Mouse (Mus musculus) heart, embryonic 12.5 days (tissue): ENCODE measurements around the gene Adh5. TPM values are rescaled to one million over a fixed set of nuclear protein-coding genes. Genes with fewer than 3 reads are reported as not detected.
"Not testable (repeated sequence)": the region's sequence is repeated elsewhere in the genome, so short reads cannot be mapped to it uniquely, and the experiment has no call there.

ENCODE experiments used
- ATAC-seq: fragments of 200-750 bp; cut with Nextera tagmentation; 2 replicates; pipeline ENCODE4 v1.8.0; 2017; ENCODE audit warnings: moderate TSS enrichment, moderate library complexity; ENCODE audit not compliant: insufficient number of reproducible peaks, low FRiP score
- H3K27ac ChIP-seq: fragments of 300-500 bp; sonication (generic); 2 replicates; pipeline ENCODE4 v1.5.1; 2016; ENCODE audit warnings: mild to moderate bottlenecking, moderate library complexity; ENCODE audit not compliant: poor library complexity, severe bottlenecking
- H3K27me3 ChIP-seq: fragments of 300-500 bp; sonication (generic); replicated peaks from 2 replicates; pipeline ENCODE4 v1.6.1; 2016; ENCODE audit warnings: mild to moderate bottlenecking, moderate library complexity
- H3K36me3 ChIP-seq: fragments of 300-500 bp; sonication (generic); 2 replicates; pipeline ENCODE4 v1.6.1; 2016; ENCODE audit warnings: mild to moderate bottlenecking, moderate library complexity
- H3K4me1 ChIP-seq: fragments of 300-500 bp; sonication (generic); replicated peaks from 2 replicates; pipeline ENCODE4 v1.6.1; 2016; ENCODE audit warnings: mild to moderate bottlenecking
- H3K4me2 ChIP-seq: fragments of 300-500 bp; sonication (generic); 2 replicates; pipeline ENCODE4 v1.6.1; 2016; ENCODE audit warnings: mild to moderate bottlenecking, moderate library complexity
- H3K4me3 ChIP-seq: fragments of 300-500 bp; sonication (generic); 2 replicates; pipeline ENCODE4 v1.5.1; 2016; ENCODE audit warnings: mild to moderate bottlenecking
- H3K9ac ChIP-seq: fragments of 300-500 bp; sonication (generic); 2 replicates; pipeline ENCODE4 v1.6.1; 2016; ENCODE audit warnings: mild to moderate bottlenecking, moderate library complexity
- H3K9me3 ChIP-seq: fragments of 300-500 bp; sonication (generic); replicated peaks from 2 replicates; pipeline ENCODE4 v1.6.1; 2016; ENCODE audit warnings: mild to moderate bottlenecking, moderate library complexity
- WGBS: fragments of 180-500 bp; shearing (Covaris S2); methylation state at CpG from one replicate; pipeline ENCODE4 v1.1.7; 2016; 5-methylcytosine and 5-hydroxymethylcytosine counted together
- polyA plus RNA-seq: library from polyadenylated mRNA; unstranded; fragments of >200 nt; fragmentation: Nextera tagmentation; extraction: Ambion mirVana; gene quantifications from 2 replicates; pipeline ENCODE4 v1.2.1, GENCODE M21; 2016

Gene Adh5
- polyA plus RNA-seq, 1 experiment from 2014 or later: 153 TPM

- H3K36me3 ChIP-seq: peaks cover 87% of the 10 kb centered on the region
- H3K27me3 ChIP-seq: no peaks in the 10 kb centered on the region
- H3K4me3 ChIP-seq: no peak overlapping the region
- H3K4me2 ChIP-seq: no peak overlapping the region
- ATAC-seq: no peak
- no peak overlapping the region for H3K9ac ChIP-seq
- H3K4me1 ChIP-seq: no peaks in the 10 kb centered on the region
- no peak overlapping the region for H3K27ac ChIP-seq
- H3K9me3 ChIP-seq: no peaks in the 10 kb centered on the region
- WGBS: 86% methylated on average over 13 of the region's 13 CpGs
Measured at GRCm38 (mm10) chr3:138460260-138460659, 17.4 kb downstream of the Adh5 start.

GRCm38 (mm10) chr3:138461832-138462231, 18.9 kb downstream of the Adh5 start:
- no peak overlapping the region for H3K9ac ChIP-seq
- H3K27me3 ChIP-seq: no peaks in the 10 kb centered on the region
- no peak overlapping the region for H3K27ac ChIP-seq
- H3K36me3 ChIP-seq: peaks cover 86% of the 10 kb centered on the region
- no peak overlapping the region for H3K4me3 ChIP-seq
- no peak for ATAC-seq
- no peaks in the 10 kb centered on the region for H3K4me1 ChIP-seq
- 87% methylated on average over 3 of the region's 3 CpGs for WGBS
- no peaks in the 10 kb centered on the region for H3K9me3 ChIP-seq
- H3K4me2 ChIP-seq: no peak overlapping the region

- no peak overlapping the region for H3K4me3 ChIP-seq
- no peak for ATAC-seq
- H3K9ac ChIP-seq: no peak overlapping the region
- no peak overlapping the region for H3K4me2 ChIP-seq
- no peaks in the 10 kb centered on the region for H3K4me1 ChIP-seq
- 84% methylated on average over 2 of the region's 2 CpGs for WGBS
- H3K27ac ChIP-seq: no peak overlapping the region
- H3K9me3 ChIP-seq: no peaks in the 10 kb centered on the region
- H3K36me3 ChIP-seq: peaks cover 83% of the 10 kb centered on the region
- H3K27me3 ChIP-seq: no peaks in the 10 kb centered on the region
Measured at GRCm38 (mm10) chr3:138463137-138463536, 20.2 kb downstream of the Adh5 start.

GRCm38 (mm10) chr3:138463807-138464206, 20.9 kb downstream of the Adh5 start:
- Histone ChIP-seq H3K27me3 (no peaks in the 10 kb centered on the region), H3K27ac (no peak overlapping the region), H3K4me1 (no peaks in the 10 kb centered on the region), H3K9me3 (no peaks in the 10 kb centered on the region), H3K4me2 (no peak overlapping the region), H3K4me3 (no peak overlapping the region), H3K9ac (no peak overlapping the region), H3K36me3 (peaks cover 82% of the 10 kb centered on the region)
- 85% methylated on average over 6 of the region's 6 CpGs for WGBS
- ATAC-seq: no peak

- ATAC-seq: no peak
- Histone ChIP-seq H3K9me3 (no peaks in the 10 kb centered on the region), H3K4me3 (no peak overlapping the region), H3K36me3 (peaks cover 83% of the 10 kb centered on the region), H3K4me1 (no peaks in the 10 kb centered on the region), H3K9ac (no peak overlapping the region), H3K27me3 (no peaks in the 10 kb centered on the region), H3K4me2 (no peak overlapping the region), H3K27ac (no peak overlapping the region)
- WGBS: 74% methylated on average over 16 of the region's 16 CpGs
Measured at GRCm38 (mm10) chr3:138464573-138465147, 21.8 kb downstream of the Adh5 start.

GRCm38 (mm10) chr3:138466656-138467055, 23.8 kb downstream of the Adh5 start:
- H3K9me3 ChIP-seq, H3K4me2 ChIP-seq, ATAC-seq, H3K27me3 ChIP-seq, H3K4me1 ChIP-seq, H3K27ac ChIP-seq, H3K9ac ChIP-seq, H3K4me3 ChIP-seq: not testable (repeated sequence)
- 90% methylated on average over 1 of the region's 1 CpGs for WGBS
- H3K36me3 ChIP-seq: peaks cover 78% of the 10 kb centered on the region

GRCm38 (mm10) chr3:138471066-138471465, 28.2 kb downstream of the Adh5 start:
- Histone ChIP-seq H3K9ac (no peak overlapping the region), H3K36me3 (peaks cover 60% of the 10 kb centered on the region)
- 82% methylated on average over 3 of the region's 3 CpGs for WGBS

GRCm38 (mm10) chr3:138479489-138479888, 36.6 kb downstream of the Adh5 start:
- 0 out of 2 replicates have a peak, but pooled peaks cover 1% of the 10 kb centered on the region for H3K9me3 ChIP-seq
- no peak overlapping the region for H3K4me2 ChIP-seq
- 89% methylated on average over 8 of the region's 8 CpGs for WGBS
- H3K36me3 ChIP-seq: peaks cover 23% of the 10 kb centered on the region
- no peak overlapping the region for H3K9ac ChIP-seq
- no peak for ATAC-seq
- H3K4me1 ChIP-seq: peaks cover 13% of the 10 kb centered on the region
- no peak overlapping the region for H3K27ac ChIP-seq
- no peak overlapping the region for H3K4me3 ChIP-seq
- H3K27me3 ChIP-seq: no peaks in the 10 kb centered on the region

More at GRCm38 (mm10) chr3:138471066-138471465, 28.2 kb downstream of the Adh5 start:
- Histone ChIP-seq H3K4me3 (no peak overlapping the region), H3K4me2 (no peak overlapping the region), H3K9me3 (no peaks in the 10 kb centered on the region), H3K4me1 (no peaks in the 10 kb centered on the region), H3K27me3 (no peaks in the 10 kb centered on the region), H3K27ac (no peak overlapping the region)
- ATAC-seq: no peak

GRCm38 (mm10) chr3:138481526-138482284, 38.8 kb downstream of the Adh5 start:
- 53% methylated on average over 14 of the region's 14 CpGs for WGBS
- Histone ChIP-seq H3K36me3 (peaks cover 34% of the 10 kb centered on the region), H3K4me3 (no peak overlapping the region), H3K9me3 (peaks cover 2% of the 10 kb centered on the region; the same call in 1 of the 2 replicates), H3K9ac (no peak overlapping the region), H3K4me2 (peak overlapping the region; percentile 13), H3K27me3 (no peaks in the 10 kb centered on the region), H3K27ac (0 out of 2 replicates have a peak overlapping the region, but pooled peaks have one; percentile 13), H3K4me1 (peaks cover 13% of the 10 kb centered on the region)
- no peak for ATAC-seq

GRCm38 (mm10) chr3:138483240-138483639, 40.3 kb downstream of the Adh5 start:
- no peak overlapping the region for H3K9ac ChIP-seq
- H3K4me3 ChIP-seq: no peak overlapping the region
- H3K36me3 ChIP-seq: peaks cover 39% of the 10 kb centered on the region
- 93% methylated on average over 2 of the region's 2 CpGs for WGBS
- H3K4me2 ChIP-seq: no peak overlapping the region
- peaks cover 21% of the 10 kb centered on the region for H3K4me1 ChIP-seq
- no peak for ATAC-seq
- H3K27ac ChIP-seq: no peak overlapping the region
- H3K27me3 ChIP-seq: no peaks in the 10 kb centered on the region
- peaks cover 2% of the 10 kb centered on the region; the same call in 1 of the 2 replicates for H3K9me3 ChIP-seq

GRCm38 (mm10) chr3:138488584-138489326, 45.9 kb downstream of the Adh5 start:
- H3K27me3 ChIP-seq: no peaks in the 10 kb centered on the region
- WGBS: under 1% methylated on average over 50 of the region's 61 CpGs
- ATAC-seq: peak; percentile 63
- H3K4me1 ChIP-seq: peaks cover 7% of the 10 kb centered on the region
- H3K4me3 ChIP-seq: peak overlapping the region; percentile 88
- peak overlapping the region; percentile 78 for H3K4me2 ChIP-seq
- peaks cover 6% of the 10 kb centered on the region; the same call in 1 of the 2 replicates for H3K9me3 ChIP-seq
- H3K36me3 ChIP-seq: peaks cover 21% of the 10 kb centered on the region
- peak overlapping the region; percentile 94 for H3K9ac ChIP-seq
- H3K27ac ChIP-seq: peak overlapping the region; percentile 63
